Mouse (Mus musculus) mouse embryonic stem cell (cell line): Measurements from ENCODE around the gene Ugt1a9.
"Not testable (repeated sequence)": the region's sequence is repeated elsewhere in the genome, so short reads cannot be mapped to it uniquely, and the experiment has no call there.

Source experiments
- in situ Hi-C, 2 experiments: fragments of 300-500 bp; cut with MboI; formaldehyde crosslinking; loops; 1 replicate in 1 of 2; 3 replicates in 1 of 2; pipeline ENCODE4 v1.14.3; 2019 to 2020; ENCODE audit warnings: low sequenced_read_pairs in 2 of 2, low pct_unique_long_range_greater_than_20kb in 1 of 2, mixed read lengths in 1 of 2; ENCODE audit not compliant: unreplicated experiment in 1 of 2

Ugt1a9 gene

DNA sequence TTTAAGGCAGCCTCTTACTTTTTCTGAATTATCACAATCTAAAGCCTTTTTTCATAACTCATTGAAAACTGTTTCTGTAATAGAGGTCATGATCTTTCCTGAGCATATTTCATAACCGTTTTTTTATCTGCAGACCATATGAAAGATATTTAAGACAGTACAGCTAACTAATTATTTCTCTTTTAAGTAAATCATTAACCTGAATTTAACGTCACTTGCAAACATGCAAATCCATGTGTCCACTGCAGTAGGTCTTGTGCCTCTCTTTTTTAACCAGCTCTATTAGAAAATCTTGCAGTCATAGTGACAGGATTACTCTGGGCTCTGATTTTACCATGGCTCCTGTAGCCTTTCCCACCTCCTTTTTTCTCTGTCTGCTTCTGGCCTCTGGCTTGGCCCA is at the start of gene Ugt1a9:
Gene Ugt1a9 (plus strand): TSS at position 306 of the 400 bp plus-strand sequence.
- in situ Hi-C loops = no loop called here

GRCm38 (mm10) chr1:88025244-88025643 is 45.4 kb upstream of the Ugt1a9 start:
- in situ Hi-C loops = not testable (repeated sequence)

- in situ Hi-C loops = not testable (repeated sequence)
Measured at GRCm38 (mm10) chr1:88043044-88043443, 27.6 kb upstream of the Ugt1a9 start.

DNA sequence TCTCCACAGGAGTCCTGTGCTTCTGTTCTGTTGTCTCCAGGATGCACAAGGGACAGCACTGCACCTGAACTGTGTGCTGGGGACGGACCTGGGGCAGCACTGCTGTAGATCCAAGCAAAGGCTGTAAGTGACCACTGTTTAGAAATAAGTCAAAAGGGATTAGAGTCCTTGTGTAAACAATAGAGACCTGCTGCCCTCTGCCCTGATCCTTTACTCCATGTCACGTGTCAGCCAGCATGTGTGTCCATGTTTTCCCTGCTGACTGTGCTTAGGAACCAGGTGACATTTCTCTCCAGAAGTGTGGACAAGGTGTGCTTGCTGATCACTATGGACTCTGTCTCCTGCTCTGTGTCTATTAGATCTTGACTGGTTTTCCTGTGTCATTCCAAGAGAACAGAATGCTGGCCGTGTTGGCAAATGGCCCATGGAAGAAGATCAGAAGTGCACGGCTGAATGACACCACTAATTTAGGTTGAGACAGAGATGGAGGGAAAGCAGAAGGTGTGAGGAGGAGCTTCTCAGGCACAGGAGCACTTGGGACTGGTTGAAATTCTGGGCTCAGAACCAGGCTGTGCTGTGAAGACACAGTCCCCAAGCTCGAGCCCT is 25.7 kb upstream of the Ugt1a9 start:
- in situ Hi-C loops = not testable (repeated sequence)

DNA sequence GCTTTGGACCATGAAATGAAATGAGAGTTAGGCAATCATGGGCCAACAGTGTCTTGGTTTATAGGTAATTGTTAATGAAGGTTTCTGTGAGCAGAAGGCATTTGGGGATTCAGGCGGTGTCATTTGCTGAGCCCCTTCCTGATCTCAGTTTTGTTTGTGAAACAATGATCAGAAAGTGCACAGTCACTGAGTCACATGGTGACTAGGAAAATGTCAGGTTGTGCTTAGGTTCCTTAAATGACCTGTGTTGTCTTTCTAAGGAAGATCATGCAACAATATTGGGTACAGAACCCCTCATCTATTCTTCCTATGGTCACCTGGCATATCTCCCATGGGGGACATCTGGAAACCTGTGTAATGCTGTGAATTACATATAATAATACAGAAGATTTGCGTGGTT is 23.2 kb upstream of the Ugt1a9 start:
- in situ Hi-C loops = not testable (repeated sequence)

DNA sequence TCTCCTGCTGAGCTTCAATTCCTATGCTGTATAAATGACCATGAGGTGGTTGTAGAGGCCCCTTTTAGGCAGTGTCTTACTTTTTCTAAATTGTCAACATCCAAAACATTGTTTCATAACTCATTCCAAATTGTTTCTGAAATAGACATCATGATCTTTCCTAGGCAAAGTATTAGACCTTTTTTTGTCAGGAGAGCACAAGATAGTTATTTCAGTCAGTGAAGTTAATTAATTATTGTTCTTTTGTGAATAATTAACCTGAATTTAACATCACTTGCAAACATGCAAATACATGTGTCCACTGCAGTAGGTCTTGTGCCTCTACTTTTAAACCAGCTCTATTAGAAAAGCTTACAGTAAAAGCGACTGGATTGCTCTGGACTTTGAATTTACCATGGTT is 15.5 kb upstream of the Ugt1a9 start, which contains the start of gene Ugt1a10:
Gene Ugt1a10 (plus strand): TSS at position 301 of the 400 bp plus-strand sequence.
- in situ Hi-C loops = no loop called here

- in situ Hi-C loops = not testable (repeated sequence)
Measured at GRCm38 (mm10) chr1:88066472-88067102, 4.0 kb upstream of the Ugt1a9 start.

- in situ Hi-C loops = no loop called here
Measured at GRCm38 (mm10) chr1:88070902-88071301, 302 bp downstream of the Ugt1a9 start.

GRCm38 (mm10) chr1:88074471-88074870 is 3.9 kb downstream of the Ugt1a9 start:
- in situ Hi-C loops = no loop called here

DNA sequence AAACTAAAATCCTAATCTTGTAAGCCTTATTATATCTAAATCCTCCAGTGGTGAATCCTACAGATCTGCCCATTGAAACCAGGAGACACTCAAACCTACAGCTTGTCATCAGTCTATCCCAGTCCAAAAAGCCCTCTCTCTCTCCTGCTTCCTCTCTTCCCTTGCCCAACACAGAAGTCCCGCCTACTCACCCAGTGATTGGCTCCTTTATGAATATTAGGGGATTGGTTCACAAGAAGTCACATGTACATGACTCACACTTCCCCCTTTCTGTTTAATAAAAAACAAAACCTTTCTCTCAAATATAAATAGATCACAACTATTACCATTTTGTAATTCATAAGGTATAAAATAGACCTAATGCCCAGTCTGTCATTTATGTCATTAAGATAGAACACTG is 6.5 kb downstream of the Ugt1a9 start:
- in situ Hi-C loops = no loop called here

GRCm38 (mm10) chr1:88081670-88082069 is 11.1 kb downstream of the Ugt1a9 start:
- in situ Hi-C loops = no loop called here

DNA sequence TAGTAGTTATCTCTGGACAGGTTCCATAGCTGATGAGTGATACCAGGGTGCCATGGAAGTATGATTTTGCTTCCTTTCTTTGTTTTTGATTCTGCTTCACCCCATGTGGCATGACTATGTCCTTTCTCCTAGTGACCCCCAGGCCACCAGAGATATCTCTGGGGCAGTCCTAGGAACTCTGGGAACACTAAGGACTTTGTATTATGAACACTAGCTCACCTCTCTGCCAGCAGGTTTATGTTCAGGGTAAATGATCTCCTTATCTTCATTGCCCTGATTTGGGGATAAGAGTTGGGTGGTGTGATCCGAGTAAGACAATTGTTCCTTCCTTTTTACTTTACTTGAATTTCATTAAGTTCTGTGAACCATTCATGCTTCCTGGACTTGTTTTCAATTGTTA is 15.5 kb downstream of the Ugt1a9 start:
- in situ Hi-C loops = no loop called here

DNA sequence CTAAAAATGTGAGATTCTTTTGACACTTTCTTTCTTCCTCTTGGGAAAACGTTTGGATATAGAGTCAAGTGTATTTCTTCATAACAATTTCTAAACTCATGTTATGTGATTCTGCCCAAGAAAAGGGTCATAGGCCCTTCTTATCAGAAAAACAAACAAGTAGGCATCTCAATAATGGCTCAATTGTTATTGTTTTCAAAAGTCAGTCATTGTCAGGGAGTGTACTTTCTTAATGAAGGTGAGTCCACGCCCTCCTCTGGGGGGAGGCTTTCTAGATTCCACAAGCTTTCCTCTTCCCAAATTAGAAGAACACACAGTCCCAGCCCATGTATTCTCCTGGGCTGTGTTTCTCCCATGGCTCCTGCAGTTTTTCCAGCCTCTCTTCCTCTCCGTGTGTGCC is 16.9 kb downstream of the Ugt1a9 start, which contains the start of gene Ugt1a8:
Gene Ugt1a8 (plus strand): TSS at position 301 of the 400 bp plus-strand sequence.
- in situ Hi-C loops = no loop called here

DNA sequence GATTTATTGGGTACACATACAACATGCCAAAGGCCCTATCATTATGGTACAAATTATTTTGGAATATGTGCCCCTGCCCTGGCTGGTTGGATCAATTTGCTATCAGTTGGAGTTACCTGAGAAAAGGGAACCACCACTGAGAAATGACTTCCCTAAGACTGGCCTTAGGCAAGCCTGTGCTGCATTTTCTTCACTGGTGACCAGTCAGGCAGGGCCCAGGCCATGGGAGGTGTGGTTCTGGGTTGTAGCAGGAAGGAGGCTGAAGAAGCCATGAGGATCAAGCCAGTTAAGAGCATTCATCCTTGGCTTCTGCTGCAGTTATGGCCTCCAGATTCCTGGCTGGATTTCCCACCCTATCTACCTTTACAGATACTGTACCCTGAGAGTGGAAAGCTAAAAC is 21.7 kb downstream of the Ugt1a9 start:
- in situ Hi-C loops = no loop called here

DNA sequence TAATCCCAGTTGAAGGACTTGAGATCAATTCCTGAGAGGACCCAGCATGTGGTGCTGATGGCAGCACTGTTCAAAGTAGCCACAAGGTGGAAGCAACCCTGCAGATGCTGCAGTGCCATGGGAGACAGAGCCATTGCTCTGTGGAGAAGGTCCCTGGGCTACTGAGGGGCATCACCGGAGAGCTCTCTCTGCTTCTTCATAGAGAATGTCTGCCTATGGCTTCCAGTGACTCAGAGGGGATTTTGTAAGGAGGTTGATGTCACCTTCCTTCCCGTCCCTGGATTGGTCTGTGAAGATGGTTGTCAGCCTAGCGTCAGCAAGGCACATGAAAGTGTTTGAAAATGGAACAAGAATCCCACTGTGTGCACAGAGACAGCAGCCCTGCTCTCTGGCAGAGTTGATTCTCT is 23.7 kb downstream of the Ugt1a9 start:
- in situ Hi-C loops = not testable (repeated sequence)

GRCm38 (mm10) chr1:88094941-88095492 is 24.4 kb downstream of the Ugt1a9 start, which contains the start of gene Ugt1a7c:
Gene Ugt1a7c (plus strand): TSS chr1:88095062.
- in situ Hi-C loops = no loop called here

DNA sequence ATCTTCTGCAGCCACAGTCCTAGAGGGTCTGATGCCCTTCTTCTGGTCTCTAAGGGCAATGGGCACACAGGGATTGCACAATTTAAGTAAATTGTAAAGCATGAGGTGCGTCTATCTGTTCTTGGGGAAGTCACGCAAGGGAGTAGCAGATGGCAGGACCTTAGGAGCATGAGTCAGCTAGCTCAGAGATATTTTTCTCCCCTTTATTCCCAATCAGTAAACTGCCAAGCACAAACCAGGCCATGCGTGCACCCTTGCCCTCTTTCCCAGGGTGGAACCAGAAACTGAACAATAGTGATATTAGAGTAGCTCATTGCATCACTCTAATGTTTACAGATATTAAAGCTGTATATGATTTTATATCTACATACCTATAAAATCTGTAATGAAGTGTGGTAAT is 27.9 kb downstream of the Ugt1a9 start:
- in situ Hi-C loops = not testable (repeated sequence)

DNA sequence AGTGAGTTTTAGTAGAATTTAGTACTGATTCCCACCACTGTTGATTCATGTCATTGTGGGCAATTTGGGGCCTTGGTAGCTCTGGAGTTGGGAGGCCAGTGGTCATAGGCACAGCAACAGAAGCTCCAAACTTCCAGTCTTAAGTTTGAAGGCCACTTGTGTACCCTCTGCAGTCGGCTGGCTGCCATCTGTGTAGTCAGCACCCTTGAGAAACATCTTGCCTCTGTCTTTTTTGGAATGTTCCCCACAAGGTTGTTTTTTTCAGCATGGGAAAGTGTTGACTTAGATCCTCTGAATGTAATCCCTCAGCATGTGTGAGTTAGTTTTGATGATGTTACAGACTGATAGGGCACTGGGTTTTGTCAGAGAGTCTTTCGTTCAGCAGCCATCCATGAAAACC is 29.1 kb downstream of the Ugt1a9 start:
- in situ Hi-C loops = loop anchor here in 1 of 2 experiments (5.0 kb wide), 1 partner anchor 38 kb away; no protein-coding TSS in a partner anchor

DNA sequence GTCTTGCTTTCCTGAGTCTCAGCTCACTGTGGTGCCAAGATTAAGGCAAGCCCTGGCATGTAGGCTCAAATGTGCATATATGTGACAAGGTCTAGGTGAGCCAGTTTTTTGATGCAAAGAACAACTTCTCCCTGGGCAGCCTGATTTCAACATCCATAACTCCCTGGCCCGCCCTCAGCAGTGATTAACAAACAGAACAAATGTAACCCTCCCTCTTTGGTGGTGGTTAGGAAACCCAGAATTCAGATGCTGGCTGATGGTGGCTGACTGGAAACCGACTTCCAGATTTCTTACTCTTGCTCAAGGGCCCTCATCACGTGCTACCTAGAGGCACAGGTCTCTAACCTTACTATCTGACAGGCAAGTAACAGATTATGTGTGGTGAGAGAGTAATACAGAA is 32.4 kb downstream of the Ugt1a9 start, which contains the start of gene Ugt1a6b:
Gene Ugt1a6b (plus strand): TSS at position 234 of the 400 bp plus-strand sequence.
- in situ Hi-C loops = loop anchor here in 1 of 2 experiments (5.0 kb wide), 1 partner anchor 34 kb away; no protein-coding TSS in a partner anchor
